Mouse (Mus musculus) stomach, embryonic 14.5 days (tissue): ENCODE results near the gene Plekhg6. TPM values are rescaled to one million over a fixed set of nuclear protein-coding genes. Genes with fewer than 3 reads are reported as not detected.

Experiments
- ATAC-seq: fragments of 200-750 bp; cut with Nextera tagmentation; 2 replicates; pipeline ENCODE4 v1.8.0; 2017; ENCODE audit warnings: low read depth, moderate TSS enrichment; ENCODE audit not compliant: insufficient number of reproducible peaks, insufficient read depth, low FRiP score
- H3K27ac ChIP-seq: fragments of 300-500 bp; sonication (generic); 2 replicates; pipeline ENCODE4 v1.5.1; 2014; ENCODE audit warnings: mild to moderate bottlenecking, low read length, moderate library complexity, mixed read lengths
- H3K27me3 ChIP-seq: fragments of 300-500 bp; sonication (generic); 2 replicates; pipeline ENCODE4 v1.6.1; 2014; ENCODE audit warnings: low read length, control low read depth, mixed read lengths; ENCODE audit not compliant: control insufficient read depth, insufficient read depth
- H3K36me3 ChIP-seq: fragments of 300-500 bp; sonication (generic); 2 replicates; pipeline ENCODE4 v1.6.1; 2014; ENCODE audit warnings: mild to moderate bottlenecking, control low read depth, low read length, moderate library complexity, mixed read lengths; ENCODE audit not compliant: control insufficient read depth, insufficient read depth
- H3K4me1 ChIP-seq: fragments of 300-500 bp; sonication (generic); 2 replicates; pipeline ENCODE4 v1.6.1; 2014; ENCODE audit warnings: low read length, control low read depth, mixed read lengths; ENCODE audit not compliant: control insufficient read depth, insufficient read depth
- H3K4me2 ChIP-seq: fragments of 300-500 bp; sonication (generic); replicated peaks from 2 replicates; pipeline ENCODE4 v1.6.1; 2014; ENCODE audit warnings: low read depth, low read length, control low read depth
- H3K4me3 ChIP-seq: fragments of 300-500 bp; sonication (generic); 2 replicates; pipeline ENCODE4 v1.5.1; 2014; ENCODE audit warnings: low read depth, low read length, control low read depth
- H3K9ac ChIP-seq: fragments of 300-500 bp; sonication (generic); replicated peaks from 2 replicates; pipeline ENCODE4 v1.6.1; 2014; ENCODE audit warnings: low read depth, mild to moderate bottlenecking, control low read depth, low read length, moderate library complexity, mixed read lengths
- H3K9me3 ChIP-seq: fragments of 300-500 bp; sonication (generic); 2 replicates; pipeline ENCODE4 v1.6.1; 2016; ENCODE audit warnings: low read depth, low read length, control low read depth; ENCODE audit not compliant: control insufficient read depth
- WGBS: fragments of 180-500 bp; shearing (Covaris S2); extraction: QIAGEN DNeasy Blood & Tissue Kit; methylation state at CpG from one replicate; pipeline ENCODE4 v1.1.7; 2014; 5-methylcytosine and 5-hydroxymethylcytosine counted together
- polyA plus RNA-seq: library from polyadenylated mRNA; unstranded; fragments of >200 nt; fragmentation: Nextera tagmentation; extraction: Ambion mirVana; gene quantifications from 2 replicates; pipeline ENCODE4 v1.2.1, GENCODE M21; 2014

Gene Plekhg6
- polyA plus RNA-seq, 1 experiment from 2014 or later: 2.1 TPM

- 0 out of 2 replicates have a peak overlapping the region, but pooled peaks have one; percentile 2 for H3K4me3 ChIP-seq
- H3K9me3 ChIP-seq: no peaks in the 10 kb centered on the region
- peaks cover 17% of the 10 kb centered on the region for H3K4me1 ChIP-seq
- H3K27me3 ChIP-seq: no peaks in the 10 kb centered on the region
- peak overlapping the region; percentile 27; the same call in 1 of the 2 replicates for H3K4me2 ChIP-seq
- H3K9ac ChIP-seq: no peak overlapping the region
- ATAC-seq: peak; percentile 47
- WGBS: 16% methylated on average over 20 of the region's 20 CpGs
- no peaks in the 10 kb centered on the region for H3K36me3 ChIP-seq
- H3K27ac ChIP-seq: peak overlapping the region; percentile 35; the same call in 1 of the 2 replicates
Observed at GRCm38 (mm10) chr6:125422051-125422822, 41.6 kb upstream of the Plekhg6 start.

- Histone ChIP-seq H3K36me3 (no peaks in the 10 kb centered on the region), H3K4me3 (no peak overlapping the region), H3K27ac (no peak overlapping the region), H3K4me1 (peaks cover 12% of the 10 kb centered on the region), H3K9ac (no peak overlapping the region), H3K27me3 (no peaks in the 10 kb centered on the region), H3K4me2 (no peak overlapping the region), H3K9me3 (no peaks in the 10 kb centered on the region)
- WGBS: 50% methylated on average over 16 of the region's 16 CpGs
- no peak for ATAC-seq
Observed at GRCm38 (mm10) chr6:125420458-125421063, 40.0 kb upstream of the Plekhg6 start.

- 0 out of 2 replicates have a peak, but pooled peaks have one; percentile 51 for ATAC-seq
- no peak overlapping the region for H3K4me2 ChIP-seq
- no peak overlapping the region for H3K9ac ChIP-seq
- H3K4me1 ChIP-seq: peaks cover 11% of the 10 kb centered on the region
- H3K9me3 ChIP-seq: no peaks in the 10 kb centered on the region
- H3K4me3 ChIP-seq: no peak overlapping the region
- WGBS: 8% methylated on average over 9 of the region's 9 CpGs
- no peaks in the 10 kb centered on the region for H3K36me3 ChIP-seq
- no peak overlapping the region for H3K27ac ChIP-seq
- no peaks in the 10 kb centered on the region for H3K27me3 ChIP-seq
Observed at GRCm38 (mm10) chr6:125418744-125419143, 38.2 kb upstream of the Plekhg6 start.

GRCm38 (mm10) chr6:125413326-125413725 lies 32.7 kb upstream of the Plekhg6 start:
- no peak overlapping the region for H3K27ac ChIP-seq
- H3K4me1 ChIP-seq: no peaks in the 10 kb centered on the region
- no peak overlapping the region for H3K4me2 ChIP-seq
- H3K36me3 ChIP-seq: no peaks in the 10 kb centered on the region
- no peak for ATAC-seq
- no peaks in the 10 kb centered on the region for H3K27me3 ChIP-seq
- H3K9me3 ChIP-seq: no peaks in the 10 kb centered on the region
- H3K9ac ChIP-seq: no peak overlapping the region
- H3K4me3 ChIP-seq: no peak overlapping the region
- 70% methylated on average over 9 of the region's 9 CpGs for WGBS

- ATAC-seq: 0 out of 2 replicates have a peak, but pooled peaks have one; percentile 6
- Histone ChIP-seq H3K4me3 (no peak overlapping the region), H3K4me1 (no peaks in the 10 kb centered on the region), H3K9ac (no peak overlapping the region), H3K27me3 (no peaks in the 10 kb centered on the region), H3K9me3 (no peaks in the 10 kb centered on the region), H3K4me2 (no peak overlapping the region), H3K27ac (no peak overlapping the region), H3K36me3 (no peaks in the 10 kb centered on the region)
- 90% methylated on average over 6 of the region's 6 CpGs for WGBS
Observed at GRCm38 (mm10) chr6:125411661-125412060, 31.1 kb upstream of the Plekhg6 start.

- H3K27ac ChIP-seq: no peak overlapping the region
- no peak overlapping the region for H3K4me2 ChIP-seq
- no peak overlapping the region for H3K9ac ChIP-seq
- no peak overlapping the region for H3K4me3 ChIP-seq
- 54% methylated on average over 8 of the region's 8 CpGs for WGBS
- H3K36me3 ChIP-seq: no peaks in the 10 kb centered on the region
- H3K27me3 ChIP-seq: no peaks in the 10 kb centered on the region
- no peaks in the 10 kb centered on the region for H3K9me3 ChIP-seq
- no peaks in the 10 kb centered on the region for H3K4me1 ChIP-seq
- no peak for ATAC-seq
Observed at GRCm38 (mm10) chr6:125410995-125411547, 30.5 kb upstream of the Plekhg6 start.

GRCm38 (mm10) chr6:125410551-125410950 lies 30.0 kb upstream of the Plekhg6 start:
- Histone ChIP-seq H3K36me3 (no peaks in the 10 kb centered on the region), H3K9me3 (no peaks in the 10 kb centered on the region), H3K27ac (no peak overlapping the region), H3K9ac (no peak overlapping the region), H3K27me3 (no peaks in the 10 kb centered on the region), H3K4me1 (no peaks in the 10 kb centered on the region), H3K4me3 (no peak overlapping the region), H3K4me2 (no peak overlapping the region)
- ATAC-seq: no peak
- WGBS: 63% methylated on average over 11 of the region's 11 CpGs

- ATAC-seq: no peak
- Histone ChIP-seq H3K27ac (no peak overlapping the region), H3K4me2 (no peak overlapping the region), H3K9ac (no peak overlapping the region), H3K4me1 (no peaks in the 10 kb centered on the region), H3K9me3 (no peaks in the 10 kb centered on the region), H3K4me3 (no peak overlapping the region), H3K36me3 (no peaks in the 10 kb centered on the region), H3K27me3 (no peaks in the 10 kb centered on the region)
- WGBS: 92% methylated on average over 10 of the region's 10 CpGs
Observed at GRCm38 (mm10) chr6:125407657-125408056, 27.1 kb upstream of the Plekhg6 start.
